Mouse (Mus musculus) mature B cell (primary cell): ENCODE measurements around the gene Ralbp1.

Source experiments
- in situ Hi-C: fragments of 300-500 bp; cut with MboI; formaldehyde crosslinking; loops from 2 replicates; pipeline ENCODE4 v1.14.3; 2019

Gene Ralbp1

GRCm38 (mm10) chr17:65850487-65850886 lies 35.1 kb downstream of the Ralbp1 start:
- in situ Hi-C loops, result no loop called here

- in situ Hi-C loops, result no loop called here
Measured at GRCm38 (mm10) chr17:65847694-65848449, 37.7 kb downstream of the Ralbp1 start.

- in situ Hi-C loops, result no loop called here
Measured at GRCm38 (mm10) chr17:65845423-65845822, 40.2 kb downstream of the Ralbp1 start.

- in situ Hi-C loops, result no loop called here
Measured at GRCm38 (mm10) chr17:65842669-65843381, 42.8 kb downstream of the Ralbp1 start.

- in situ Hi-C loops, result no loop called here
Measured at GRCm38 (mm10) chr17:65839541-65840256, 45.9 kb downstream of the Ralbp1 start.

GRCm38 (mm10) chr17:65836746-65837145 lies 48.9 kb downstream of the Ralbp1 start:
- in situ Hi-C loops, result no loop called here

GRCm38 (mm10) chr17:65833891-65834290 lies 51.7 kb downstream of the Ralbp1 start:
- in situ Hi-C loops, result no loop called here

GRCm38 (mm10) chr17:65830216-65830863 lies 55.3 kb downstream of the Ralbp1 start:
- in situ Hi-C loops, result no loop called here

- in situ Hi-C loops, result no loop called here
Measured at GRCm38 (mm10) chr17:65828951-65829350, 56.6 kb downstream of the Ralbp1 start.

- in situ Hi-C loops, result no loop called here
Measured at GRCm38 (mm10) chr17:65827904-65828303, 57.7 kb downstream of the Ralbp1 start.

- in situ Hi-C loops, result no loop called here
Measured at GRCm38 (mm10) chr17:65827119-65827840, 58.3 kb downstream of the Ralbp1 start.

GRCm38 (mm10) chr17:65826257-65826656 lies 59.3 kb downstream of the Ralbp1 start:
- in situ Hi-C loops, result no loop called here

GRCm38 (mm10) chr17:65824246-65824645 lies 61.4 kb downstream of the Ralbp1 start:
- in situ Hi-C loops, result no loop called here

GRCm38 (mm10) chr17:65822423-65822822 lies 63.2 kb downstream of the Ralbp1 start:
- in situ Hi-C loops, result no loop called here

- in situ Hi-C loops, result no loop called here
Measured at GRCm38 (mm10) chr17:65820197-65820596, 65.4 kb downstream of the Ralbp1 start.

GRCm38 (mm10) chr17:65813763-65814162 lies 71.8 kb downstream of the Ralbp1 start:
- in situ Hi-C loops, result no loop called here

GRCm38 (mm10) chr17:65811032-65811431 lies 74.6 kb downstream of the Ralbp1 start:
- in situ Hi-C loops, result no loop called here

- in situ Hi-C loops, result no loop called here
Measured at GRCm38 (mm10) chr17:65806416-65806815, 79.2 kb downstream of the Ralbp1 start.

- in situ Hi-C loops, result no loop called here
Measured at GRCm38 (mm10) chr17:65805966-65806365, 79.6 kb downstream of the Ralbp1 start.

GRCm38 (mm10) chr17:65802026-65802425 lies 83.6 kb downstream of the Ralbp1 start:
- in situ Hi-C loops, result no loop called here

- in situ Hi-C loops, result no loop called here
Measured at GRCm38 (mm10) chr17:65800451-65800850, 85.1 kb downstream of the Ralbp1 start.
